Mouse (Mus musculus) erythroblast, embryonic 14.5 days (primary cell): ENCODE data around the gene Washc1. TPM values are rescaled to one million over a fixed set of nuclear protein-coding genes. Genes with fewer than 3 reads are reported as not detected.

Source experiments
- H3K27me3 ChIP-seq: 2 replicates; pipeline ENCODE4 v1.6.1; 2012; ENCODE audit warnings: inconsistent platforms; ENCODE audit not compliant: control insufficient read depth
- H3K36me3 ChIP-seq: 2 replicates; pipeline ENCODE4 v1.6.1; 2012; ENCODE audit warnings: mild to moderate bottlenecking, inconsistent platforms; ENCODE audit not compliant: control insufficient read depth
- H3K4me1 ChIP-seq: 2 replicates; pipeline ENCODE4 v1.6.1; 2012; ENCODE audit warnings: inconsistent platforms; ENCODE audit not compliant: control insufficient read depth
- H3K4me3 ChIP-seq: replicated peaks from 2 replicates; pipeline ENCODE3; 2012; ENCODE audit warnings: moderate library complexity, mild to moderate bottlenecking, inconsistent platforms
- H3K9me3 ChIP-seq: 2 replicates; pipeline ENCODE4 v1.6.1; 2012; ENCODE audit warnings: low read length, inconsistent platforms, mixed read lengths; ENCODE audit not compliant: control insufficient read depth
- GATA1 ChIP-seq: IDR thresholded peaks from 2 replicates; pipeline ENCODE4 v1.6.1; 2012; ENCODE audit warnings: low read length, inconsistent platforms, mixed read lengths
- TAL1 ChIP-seq: IDR thresholded peaks from 3 replicates; pipeline ENCODE4 v1.6.1; 2012; ENCODE audit warnings: low read length, inconsistent platforms, mixed read lengths
- polyA plus RNA-seq: library from polyadenylated mRNA; stranded (reverse); fragments of >175 nt; gene quantifications from 2 replicates; pipeline ENCODE4 v1.2.3, GENCODE M21; 2012

Washc1 gene
- polyA plus RNA-seq, 1 experiment, result 2.2 TPM

DNA sequence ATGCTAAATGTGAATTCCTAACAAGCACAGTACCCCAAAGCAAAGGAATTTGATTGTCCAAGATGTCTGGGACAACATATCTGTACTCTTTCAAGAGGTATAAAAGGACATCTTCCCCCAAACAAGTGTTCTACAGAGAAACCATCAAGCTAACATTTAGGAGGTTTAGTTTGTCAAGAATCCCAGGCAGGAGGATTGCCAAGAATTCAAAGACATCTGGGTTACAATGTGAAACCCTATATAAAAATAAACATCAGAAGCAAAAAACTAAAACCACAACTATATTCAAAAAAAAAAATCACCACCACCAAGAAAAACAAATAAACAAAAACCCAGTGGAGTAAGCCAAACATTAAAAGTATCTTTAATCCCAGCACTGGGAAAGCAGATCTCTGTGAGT lies 21.1 kb upstream of the Washc1 start:
- peaks cover 71% of the 10 kb centered on the region for H3K36me3 ChIP-seq
- TF ChIP-seq GATA1 (no peak), TAL1 (no peak)
- no peaks in the 10 kb centered on the region for H3K27me3 ChIP-seq
- H3K4me3 ChIP-seq, result no peak overlapping the region
- no peaks in the 10 kb centered on the region for H3K9me3 ChIP-seq
- H3K4me1 ChIP-seq, result no peaks in the 10 kb centered on the region

DNA sequence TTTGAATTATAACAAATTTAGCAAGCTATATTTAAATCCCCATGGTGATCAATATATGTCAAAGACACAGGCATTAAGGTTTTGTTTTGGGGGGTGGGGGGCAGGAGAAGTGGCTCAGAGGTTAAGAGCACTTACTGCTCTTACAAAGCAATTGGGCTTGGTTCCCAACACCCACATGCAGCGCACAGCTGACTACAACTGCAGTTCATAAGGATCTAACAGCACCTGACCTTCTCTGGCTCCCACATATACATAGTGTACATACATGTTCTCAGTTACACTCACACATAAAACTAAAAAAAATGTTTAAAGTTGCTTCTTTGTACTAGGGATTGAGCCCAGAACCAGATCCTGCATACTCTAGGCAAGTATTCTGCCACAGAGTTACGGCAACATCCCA lies 20.0 kb upstream of the Washc1 start:
- no peaks in the 10 kb centered on the region for H3K27me3 ChIP-seq
- no peaks in the 10 kb centered on the region; the same call in 1 of the 2 replicates for H3K4me1 ChIP-seq
- H3K4me3 ChIP-seq, result no peak overlapping the region
- H3K36me3 ChIP-seq, result peaks cover 64% of the 10 kb centered on the region
- H3K9me3 ChIP-seq, result no peaks in the 10 kb centered on the region
- TF ChIP-seq GATA1 (no peak), TAL1 (no peak)

DNA sequence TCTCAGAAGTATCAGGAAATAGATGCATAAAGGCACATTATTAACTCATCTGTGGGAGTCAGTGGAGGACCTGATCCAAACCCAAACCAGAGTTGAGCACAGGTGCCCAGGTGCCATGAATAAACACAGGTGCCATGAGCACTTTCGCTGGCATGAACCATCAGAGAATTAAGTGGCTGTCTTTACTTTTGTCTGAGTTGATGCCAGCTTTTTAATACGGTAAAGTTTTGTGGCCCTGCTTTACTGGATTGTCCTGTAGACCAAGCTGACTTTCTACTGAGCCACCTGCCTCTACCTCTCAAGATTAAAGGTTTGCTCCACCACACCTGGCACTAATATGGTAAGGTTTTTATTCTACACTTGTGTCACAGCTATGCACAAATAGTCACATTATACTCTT lies 19.3 kb upstream of the Washc1 start:
- TF ChIP-seq GATA1, result no peak
- TF ChIP-seq TAL1, result no peak
- peaks cover 3% of the 10 kb centered on the region for H3K4me1 ChIP-seq
- H3K9me3 ChIP-seq, result no peaks in the 10 kb centered on the region
- H3K36me3 ChIP-seq, result peaks cover 61% of the 10 kb centered on the region
- no peak overlapping the region for H3K4me3 ChIP-seq
- H3K27me3 ChIP-seq, result no peaks in the 10 kb centered on the region

DNA sequence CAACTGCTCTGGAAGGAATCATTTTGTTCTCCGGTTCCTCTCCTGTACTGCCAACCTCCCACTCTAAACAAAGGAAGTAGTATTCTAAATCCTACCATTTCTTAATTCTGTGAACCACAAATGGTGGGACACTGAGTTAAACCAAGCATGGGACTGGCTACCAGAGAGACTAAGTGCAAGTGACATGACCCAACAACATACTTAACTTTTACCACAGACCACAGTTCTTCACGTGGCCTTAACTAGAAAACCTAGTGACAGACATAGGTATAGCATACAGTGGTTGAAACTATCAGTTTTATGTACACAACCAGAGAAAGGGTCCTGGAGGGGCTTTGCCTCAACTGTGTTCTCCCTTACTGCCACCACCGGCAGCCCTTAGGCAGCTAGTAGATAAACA lies 18.7 kb upstream of the Washc1 start:
- no peak overlapping the region for H3K4me3 ChIP-seq
- H3K4me1 ChIP-seq, result peaks cover 3% of the 10 kb centered on the region
- no peak for TF ChIP-seq TAL1
- TF ChIP-seq GATA1, result no peak
- no peaks in the 10 kb centered on the region for H3K9me3 ChIP-seq
- no peaks in the 10 kb centered on the region for H3K27me3 ChIP-seq
- peaks cover 60% of the 10 kb centered on the region for H3K36me3 ChIP-seq

DNA sequence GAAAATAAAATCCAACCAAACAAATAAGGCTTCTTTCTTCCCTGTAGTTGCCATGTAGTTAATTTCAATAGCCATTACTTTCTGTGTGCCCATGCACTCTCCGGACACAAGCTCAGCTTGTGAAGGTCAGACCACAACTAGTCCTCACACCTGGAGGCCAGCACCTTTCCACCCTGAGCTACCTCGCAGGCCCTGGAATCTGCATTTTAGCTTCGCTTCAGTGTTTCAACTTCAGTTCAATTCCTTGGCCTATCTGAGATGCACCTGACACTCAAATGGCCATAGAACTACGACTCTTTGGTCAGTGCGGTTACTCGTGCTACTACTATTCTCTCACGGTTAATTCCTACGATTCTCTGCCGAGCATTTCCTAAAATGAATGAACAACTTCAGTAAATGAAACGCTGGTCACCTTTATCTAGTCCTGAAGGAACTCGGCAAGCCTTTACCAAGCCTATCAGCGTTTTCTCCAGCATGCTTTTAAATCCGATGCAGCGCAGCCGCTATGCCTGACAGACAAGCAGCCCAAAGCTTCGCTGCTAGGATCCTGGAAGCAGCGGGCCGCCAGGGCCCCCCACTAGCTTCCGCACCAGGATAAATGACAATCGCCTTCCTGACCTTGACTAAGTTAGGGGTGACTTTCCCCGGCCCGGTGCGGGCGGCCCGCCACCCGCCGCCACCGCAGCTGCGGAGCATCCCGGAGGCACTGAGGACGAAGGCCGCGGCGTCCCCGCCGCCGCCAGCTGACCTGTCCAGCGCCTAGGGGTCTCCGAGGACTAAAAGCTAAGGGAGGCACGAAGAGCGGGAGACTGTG lies 10.6 kb upstream of the Washc1 start:
- TF ChIP-seq GATA1 (no peak), TAL1 (no peak)
- Histone ChIP-seq H3K36me3 (peaks cover 16% of the 10 kb centered on the region), H3K4me1 (peaks cover 42% of the 10 kb centered on the region), H3K4me3 (peak overlapping the region; percentile 85), H3K27me3 (no peaks in the 10 kb centered on the region), H3K9me3 (no peaks in the 10 kb centered on the region)

DNA sequence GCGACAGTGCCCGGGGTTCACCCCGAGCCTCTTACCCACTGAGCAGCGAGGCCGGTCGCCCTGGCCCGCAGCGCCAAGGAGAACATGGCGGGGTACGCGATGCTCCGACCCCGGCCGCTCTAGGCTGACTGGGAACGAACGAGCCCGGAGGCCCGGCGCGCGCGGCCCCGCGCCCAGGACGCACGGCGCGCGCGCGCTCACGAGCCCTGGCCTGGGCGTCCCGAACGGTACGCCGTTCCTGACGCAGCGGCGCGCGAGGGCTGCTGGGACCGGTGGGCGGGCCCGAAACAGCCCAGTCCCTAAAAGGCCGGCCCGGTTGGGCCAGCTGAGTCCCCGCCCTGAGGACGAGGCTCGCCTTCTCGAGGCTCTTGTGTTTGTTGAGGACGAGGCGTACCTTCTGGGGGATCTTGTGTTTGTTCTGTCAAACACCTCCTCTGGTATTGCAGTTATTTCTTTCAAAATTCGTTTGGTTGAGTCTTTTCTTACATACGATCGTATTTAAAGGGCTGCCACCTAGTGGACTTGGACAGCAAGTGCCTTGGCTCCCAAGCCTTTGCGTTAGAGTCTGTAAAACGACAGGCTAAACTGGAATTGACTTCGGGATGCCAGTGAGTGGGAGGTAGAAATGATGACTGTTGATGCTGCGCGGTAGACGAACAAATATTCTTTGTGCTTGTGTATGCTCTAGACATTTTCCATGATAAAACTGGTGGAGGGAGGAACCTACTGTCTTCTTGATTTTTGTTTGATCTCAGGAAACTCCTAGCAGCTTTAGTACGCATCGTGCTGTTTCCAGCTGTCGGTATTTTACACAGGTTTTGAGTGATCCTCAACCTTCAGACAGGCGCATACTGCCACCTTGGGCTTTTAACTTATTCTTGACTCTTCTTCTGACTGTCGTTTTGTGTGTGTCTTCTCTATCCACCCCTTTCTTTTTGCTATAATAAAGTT lies 9.7 kb upstream of the Washc1 start, which contains the start of gene Ndufv2:
TSS of gene Ndufv2 (minus strand) at position 180 of the 951 bp plus-strand sequence.
- H3K4me1 ChIP-seq, result peaks cover 43% of the 10 kb centered on the region
- H3K27me3 ChIP-seq, result no peaks in the 10 kb centered on the region
- H3K9me3 ChIP-seq, result no peaks in the 10 kb centered on the region
- no peak for TF ChIP-seq TAL1
- peaks cover 14% of the 10 kb centered on the region for H3K36me3 ChIP-seq
- peak within 1 kb of the TSS; percentile 85 for H3K4me3 ChIP-seq

DNA sequence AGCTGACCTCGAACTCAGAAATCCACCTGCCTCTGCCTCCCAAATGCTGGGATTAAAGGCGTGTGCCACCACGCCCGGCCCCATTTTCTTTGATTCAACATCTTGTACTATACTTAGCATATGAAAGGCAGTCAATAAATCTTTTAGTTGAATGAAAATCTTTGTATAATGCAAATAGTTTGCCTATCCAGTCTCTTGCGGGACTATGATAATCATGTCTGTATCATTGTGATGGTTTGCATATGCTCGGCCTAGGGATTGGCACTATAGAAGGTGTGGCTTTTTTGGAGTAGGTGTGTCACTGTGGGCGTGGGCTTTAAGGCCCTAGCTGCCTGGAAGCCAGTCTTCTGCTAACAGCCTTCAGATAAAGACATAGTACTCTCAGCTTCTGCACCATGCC lies 7.3 kb upstream of the Washc1 start:
- TF ChIP-seq GATA1 (no peak), TAL1 (no peak)
- no peaks in the 10 kb centered on the region; the same call in 1 of the 2 replicates for H3K36me3 ChIP-seq
- H3K9me3 ChIP-seq, result no peaks in the 10 kb centered on the region
- no peak overlapping the region for H3K4me3 ChIP-seq
- no peaks in the 10 kb centered on the region for H3K27me3 ChIP-seq
- peaks cover 48% of the 10 kb centered on the region for H3K4me1 ChIP-seq

DNA sequence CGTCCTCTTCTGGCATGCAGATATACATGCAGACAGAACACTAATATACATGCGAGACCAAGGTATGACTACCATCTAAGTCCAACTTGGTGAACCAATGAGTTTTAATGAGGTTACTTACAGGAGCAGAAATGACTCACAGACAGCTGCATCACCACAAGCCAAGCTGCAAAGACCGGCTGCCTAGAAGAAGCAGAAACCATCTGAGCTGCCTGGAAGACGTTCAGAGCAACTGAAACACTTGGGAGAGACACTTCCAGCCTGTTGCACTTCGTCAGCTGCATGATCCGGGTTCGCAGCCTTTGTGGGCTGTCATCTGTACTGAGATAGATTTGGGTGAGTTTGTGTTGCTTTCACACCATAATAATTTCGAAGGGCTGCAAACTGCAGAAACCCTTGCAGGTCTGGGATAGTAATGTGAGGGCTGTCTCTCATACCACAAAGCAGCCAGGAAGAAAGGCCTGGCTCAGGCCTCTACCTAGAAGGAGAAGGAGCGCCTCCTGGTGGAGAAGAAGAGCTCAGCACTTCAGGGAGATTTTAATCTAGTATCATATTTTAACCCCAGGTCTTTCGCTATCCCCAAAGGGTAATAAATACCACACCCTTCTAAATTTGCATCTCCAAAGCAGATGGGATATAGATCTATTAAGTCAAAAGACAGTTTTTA lies 4.6 kb upstream of the Washc1 start:
- Histone ChIP-seq H3K36me3 (no peaks in the 10 kb centered on the region), H3K4me3 (no peak overlapping the region), H3K4me1 (peaks cover 55% of the 10 kb centered on the region), H3K9me3 (no peaks in the 10 kb centered on the region), H3K27me3 (no peaks in the 10 kb centered on the region)
- TF ChIP-seq GATA1 (0 out of 2 replicates have a peak, but pooled peaks have one; percentile 31), TAL1 (no peak)
